Mouse (Mus musculus): Measurements from ENCODE around the gene Gpbp1l1.

DNA sequence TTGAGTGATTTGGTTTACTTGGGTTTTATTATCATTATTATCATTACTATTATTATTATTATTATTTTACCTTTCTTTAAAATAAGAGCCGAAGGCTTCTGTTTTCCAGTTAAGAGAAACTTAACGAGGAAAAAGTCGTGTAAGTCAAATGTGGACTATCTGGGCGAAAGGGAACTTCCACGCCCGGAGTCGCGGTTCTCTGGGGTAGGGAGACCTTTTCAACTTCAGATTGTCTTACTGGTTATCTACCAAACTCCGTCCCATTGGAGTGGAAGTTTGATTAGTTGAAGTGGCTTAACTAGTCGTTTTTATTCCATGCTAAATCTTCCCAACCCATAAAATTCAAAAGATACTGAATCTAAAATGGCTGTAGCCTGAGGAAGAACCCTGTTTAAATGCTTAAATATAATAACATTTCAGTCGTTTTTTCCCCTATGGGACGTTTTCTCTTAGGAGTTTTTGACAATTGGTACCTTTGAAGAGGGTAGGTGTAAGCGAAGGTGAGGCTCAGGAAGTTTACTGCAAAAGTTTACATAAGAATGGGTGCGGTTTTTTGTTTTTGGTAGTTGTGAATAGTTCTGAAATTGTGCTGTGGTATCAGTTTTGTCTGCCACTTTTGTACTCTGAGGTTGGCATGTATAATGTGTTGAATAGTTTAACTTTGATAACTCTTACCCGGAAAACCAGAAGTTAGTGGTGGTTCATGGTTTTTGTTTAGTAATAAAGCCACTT, 859 bp downstream of the Gpbp1l1 start:
- no peak for TF ChIP-seq CTCF (IDR thresholded peaks at IDR 0.05; ENCODE audit: low read depth, low read length)
- TF ChIP-seq POLR2A (IDR thresholded peaks at IDR 0.05; ENCODE audit: insufficient read depth, low read length) = no peak
- TF ChIP-seq EP300 (IDR thresholded peaks at IDR 0.05; ENCODE audit: insufficient read depth, low read depth, low read length) = no peak

Data from ES-Bruce4 (cell line).